Mouse (Mus musculus): Measurements from ENCODE around the gene Cpn2. TPM values are rescaled to one million over a fixed set of nuclear protein-coding genes. Genes with fewer than 3 reads are reported as not detected.

Cpn2 gene
- polyA plus RNA-seq, 1 experiment from 2014 or later, result not detected

DNA sequence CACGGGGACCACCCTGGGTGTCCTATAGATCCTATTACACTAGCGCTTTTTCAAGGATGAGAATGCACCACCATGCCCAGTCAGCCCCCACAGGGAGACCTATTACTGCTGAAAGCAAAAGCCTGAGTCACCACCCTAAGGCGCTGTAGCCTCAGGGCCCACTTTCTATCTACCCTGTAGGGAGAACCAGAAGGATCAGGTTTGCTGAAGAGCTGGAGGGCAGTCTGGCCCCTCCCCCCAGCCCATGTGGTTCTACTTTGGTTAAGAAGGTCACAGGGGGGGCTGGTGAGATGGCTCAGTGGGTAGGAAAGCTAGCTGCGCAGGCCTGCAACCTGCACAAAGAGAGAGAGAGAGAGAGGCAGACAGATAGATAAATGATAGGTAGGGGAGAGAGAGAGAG, 18.4 kb upstream of the Cpn2 start:
- Histone ChIP-seq H3K27ac (replicated peaks; ENCODE audit: low read depth, low read length) (no peak overlapping the region), H3K9me3 (ENCODE audit: control insufficient read depth, low read length) (no peaks in the 10 kb centered on the region), H3K36me3 (ENCODE audit: control insufficient read depth, insufficient read depth, low read length) (no peaks in the 10 kb centered on the region), H3K4me2 (ENCODE audit: low read depth, low read length) (no peak overlapping the region), H3K27me3 (replicated peaks; ENCODE audit: control insufficient read depth, insufficient read depth, low read length) (peaks cover 23% of the 10 kb centered on the region), H3K9ac (ENCODE audit: low read depth, low read length) (no peak overlapping the region), H3K4me3 (ENCODE audit: low read depth, low read length) (no peak overlapping the region), H3K4me1 (ENCODE audit: control insufficient read depth, insufficient read depth, low read length) (peaks cover 26% of the 10 kb centered on the region)
- ATAC-seq (ENCODE audit: low read depth) (no peak), DNase-seq (ENCODE audit: low spot score) (no peak)
- 35% methylated on average over 4 of the region's 4 CpGs for WGBS

DNA sequence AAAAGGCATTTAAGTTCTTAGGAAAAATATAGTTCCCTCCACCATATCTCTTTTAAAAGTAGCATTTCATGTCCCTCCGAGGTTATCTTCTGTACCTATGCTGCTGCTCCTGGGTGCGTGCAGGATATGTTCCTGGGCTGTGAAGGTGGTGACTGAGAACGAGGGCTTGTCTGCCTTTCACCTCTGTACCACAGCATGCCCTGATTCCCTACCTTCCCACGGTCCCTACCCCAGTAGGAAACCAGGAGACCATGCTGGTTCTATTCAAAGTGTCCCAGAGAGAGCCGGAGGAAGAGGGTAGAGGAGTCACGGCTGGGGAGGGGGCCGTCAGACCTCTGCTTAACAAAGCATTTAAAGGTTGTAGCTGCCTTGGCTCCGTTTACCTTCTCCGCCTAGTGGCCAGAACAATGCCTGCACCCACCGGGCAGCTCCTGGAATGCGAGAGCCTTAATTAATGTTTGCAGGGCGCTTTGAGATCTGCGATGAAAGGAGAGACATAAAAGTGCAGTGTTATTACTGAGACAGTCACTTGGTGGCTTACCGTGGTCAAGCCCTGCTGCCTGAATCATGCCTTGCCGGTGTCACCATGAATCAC, 16.5 kb upstream of the Cpn2 start:
- Histone ChIP-seq H3K9me3 (ENCODE audit: control insufficient read depth, low read length) (no peaks in the 10 kb centered on the region), H3K27me3 (replicated peaks; ENCODE audit: control insufficient read depth, insufficient read depth, low read length) (peaks cover 23% of the 10 kb centered on the region), H3K4me3 (ENCODE audit: low read depth, low read length) (peak overlapping the region; percentile 16; the same call in 1 of the 2 replicates), H3K4me1 (ENCODE audit: control insufficient read depth, insufficient read depth, low read length) (peaks cover 32% of the 10 kb centered on the region), H3K9ac (ENCODE audit: low read depth, low read length) (peak overlapping the region; percentile 14; the same call in 1 of the 2 replicates), H3K36me3 (ENCODE audit: control insufficient read depth, insufficient read depth, low read length) (no peaks in the 10 kb centered on the region), H3K4me2 (ENCODE audit: low read depth, low read length) (peak overlapping the region; percentile 44), H3K27ac (replicated peaks; ENCODE audit: low read depth, low read length) (no peak overlapping the region)
- 2% methylated on average over 15 of the region's 15 CpGs for WGBS
- DNase-seq (ENCODE audit: low spot score) (peak; percentile 48), ATAC-seq (ENCODE audit: low read depth) (peak; percentile 31; the same call in 1 of the 2 replicates)

DNA sequence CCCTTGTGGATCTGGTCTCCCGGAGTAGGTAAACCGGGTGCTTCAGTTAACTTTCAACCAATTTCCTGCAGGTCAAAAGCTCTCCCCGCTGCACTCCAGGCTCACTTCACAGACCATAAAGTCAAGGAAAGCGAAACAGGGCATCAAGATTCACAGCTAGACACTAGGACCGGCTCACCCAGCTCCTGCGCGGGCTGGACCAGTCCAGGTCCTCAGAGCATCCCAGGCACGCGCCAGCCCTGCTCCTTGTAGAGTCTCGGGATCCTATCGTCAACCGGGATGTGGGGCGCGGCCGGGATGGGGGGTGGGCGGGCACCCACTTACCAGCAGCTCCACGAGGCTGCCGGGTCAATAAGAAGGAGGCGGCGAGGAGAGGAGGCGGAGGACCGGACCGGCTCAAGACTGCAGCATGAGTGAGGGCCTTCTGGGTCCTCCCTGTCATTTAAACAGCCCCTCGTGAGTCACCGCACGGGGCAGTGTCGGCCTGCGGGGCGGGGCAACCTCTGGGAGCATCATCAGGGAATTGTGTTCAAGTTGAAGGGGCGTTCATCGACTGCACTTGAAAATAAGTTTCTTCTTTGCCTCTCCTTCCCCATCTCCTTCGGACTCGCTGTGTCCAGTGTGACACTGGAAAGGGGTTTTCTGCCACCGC, 15.7 kb upstream of the Cpn2 start, which contains the start of gene Lrrc15:
Gene Lrrc15, minus strand, starts transcription at position 413 of the 652 bp plus-strand sequence.
- peak within 1 kb of the TSS; percentile 30 for H3K4me3 ChIP-seq (ENCODE audit: low read depth, low read length)
- ATAC-seq (ENCODE audit: low read depth) (no peak), DNase-seq (ENCODE audit: low spot score) (no peak)
- H3K27ac ChIP-seq (replicated peaks; ENCODE audit: low read depth, low read length), result no peak within 1 kb of the TSS
- peaks cover 37% of the 10 kb centered on the region for H3K4me1 ChIP-seq (ENCODE audit: control insufficient read depth, insufficient read depth, low read length)
- H3K9me3 ChIP-seq (ENCODE audit: control insufficient read depth, low read length), result no peaks in the 10 kb centered on the region
- H3K4me2 ChIP-seq (ENCODE audit: low read depth, low read length), result peak within 1 kb of the TSS; percentile 56
- H3K36me3 ChIP-seq (ENCODE audit: control insufficient read depth, insufficient read depth, low read length), result no peaks in the 10 kb centered on the region
- H3K9ac ChIP-seq (ENCODE audit: low read depth, low read length), result peak within 1 kb of the TSS; percentile 14; the same call in 1 of the 2 replicates
- WGBS, result 10% methylated on average over 31 of the region's 34 CpGs
- peaks cover 23% of the 10 kb centered on the region for H3K27me3 ChIP-seq (replicated peaks; ENCODE audit: control insufficient read depth, insufficient read depth, low read length)

DNA sequence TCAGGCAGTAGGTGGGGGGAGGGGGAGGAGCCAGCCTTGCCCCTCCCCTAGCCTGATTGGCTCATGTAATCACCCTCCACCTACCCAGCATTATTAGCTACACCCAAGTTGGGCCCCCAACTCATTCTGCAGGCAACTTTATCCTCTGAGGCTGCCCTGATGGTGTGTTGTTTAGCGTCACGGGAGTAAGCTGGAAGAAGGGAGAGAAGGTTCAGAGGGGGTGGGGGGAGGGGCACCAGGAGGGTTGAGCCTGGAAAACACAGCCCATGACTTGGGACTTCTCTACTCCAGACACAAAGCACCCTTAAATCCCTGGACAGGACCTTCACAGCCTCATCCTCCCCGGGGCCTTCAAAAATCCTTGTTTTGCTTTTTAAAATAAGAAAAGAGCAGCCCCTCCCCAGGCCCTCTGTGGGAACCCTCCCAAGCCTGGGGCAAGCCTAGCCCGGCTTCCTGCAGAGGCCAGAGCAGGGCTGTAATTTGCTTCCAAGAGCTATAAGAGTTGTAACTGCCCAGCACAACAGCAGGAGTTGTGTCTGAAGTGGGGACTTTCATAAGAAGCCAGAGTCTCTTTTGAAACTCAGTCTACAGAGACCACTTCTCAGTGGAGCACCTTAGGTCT, 13.5 kb upstream of the Cpn2 start:
- peaks cover 23% of the 10 kb centered on the region for H3K27me3 ChIP-seq (replicated peaks; ENCODE audit: control insufficient read depth, insufficient read depth, low read length)
- 0 out of 2 replicates have a peak overlapping the region, but pooled peaks have one; percentile 26 for H3K4me2 ChIP-seq (ENCODE audit: low read depth, low read length)
- DNase-seq (ENCODE audit: low spot score) (peak; percentile 43), ATAC-seq (ENCODE audit: low read depth) (no peak)
- peaks cover 37% of the 10 kb centered on the region for H3K4me1 ChIP-seq (ENCODE audit: control insufficient read depth, insufficient read depth, low read length)
- H3K27ac ChIP-seq (replicated peaks; ENCODE audit: low read depth, low read length), result peak overlapping the region; percentile 44
- no peak overlapping the region for H3K4me3 ChIP-seq (ENCODE audit: low read depth, low read length)
- H3K9me3 ChIP-seq (ENCODE audit: control insufficient read depth, low read length), result no peaks in the 10 kb centered on the region
- WGBS, result 4% methylated on average over 4 of the region's 4 CpGs
- no peaks in the 10 kb centered on the region for H3K36me3 ChIP-seq (ENCODE audit: control insufficient read depth, insufficient read depth, low read length)
- no peak overlapping the region for H3K9ac ChIP-seq (ENCODE audit: low read depth, low read length)

DNA sequence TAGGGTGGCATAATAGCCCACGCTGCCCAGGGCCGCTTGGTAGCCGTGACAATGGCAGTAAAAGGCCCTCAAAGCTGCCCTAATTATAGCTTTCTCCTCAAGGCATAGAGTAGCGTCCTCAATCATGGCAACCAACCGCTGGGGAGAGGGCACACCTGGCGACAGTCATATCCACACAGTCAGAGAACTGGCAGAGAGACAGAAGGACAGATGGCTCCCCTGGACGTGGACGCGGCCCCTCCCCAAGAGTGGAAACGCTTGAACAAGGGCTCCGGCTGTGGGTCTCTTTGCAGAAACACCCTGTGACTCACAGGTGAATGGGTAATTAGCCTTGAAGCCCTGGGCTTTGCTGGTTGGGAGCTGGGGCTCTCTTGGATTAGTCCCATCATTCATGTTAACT, 11.1 kb upstream of the Cpn2 start:
- DNase-seq (ENCODE audit: low spot score) (no peak), ATAC-seq (ENCODE audit: low read depth) (no peak)
- Histone ChIP-seq H3K4me1 (ENCODE audit: control insufficient read depth, insufficient read depth, low read length) (peaks cover 36% of the 10 kb centered on the region), H3K27me3 (replicated peaks; ENCODE audit: control insufficient read depth, insufficient read depth, low read length) (peaks cover 11% of the 10 kb centered on the region), H3K9me3 (ENCODE audit: control insufficient read depth, low read length) (no peaks in the 10 kb centered on the region), H3K9ac (ENCODE audit: low read depth, low read length) (no peak overlapping the region), H3K4me2 (ENCODE audit: low read depth, low read length) (no peak overlapping the region), H3K27ac (replicated peaks; ENCODE audit: low read depth, low read length) (no peak overlapping the region), H3K36me3 (ENCODE audit: control insufficient read depth, insufficient read depth, low read length) (no peaks in the 10 kb centered on the region), H3K4me3 (ENCODE audit: low read depth, low read length) (no peak overlapping the region)
- 79% methylated on average over 11 of the region's 11 CpGs for WGBS

DNA sequence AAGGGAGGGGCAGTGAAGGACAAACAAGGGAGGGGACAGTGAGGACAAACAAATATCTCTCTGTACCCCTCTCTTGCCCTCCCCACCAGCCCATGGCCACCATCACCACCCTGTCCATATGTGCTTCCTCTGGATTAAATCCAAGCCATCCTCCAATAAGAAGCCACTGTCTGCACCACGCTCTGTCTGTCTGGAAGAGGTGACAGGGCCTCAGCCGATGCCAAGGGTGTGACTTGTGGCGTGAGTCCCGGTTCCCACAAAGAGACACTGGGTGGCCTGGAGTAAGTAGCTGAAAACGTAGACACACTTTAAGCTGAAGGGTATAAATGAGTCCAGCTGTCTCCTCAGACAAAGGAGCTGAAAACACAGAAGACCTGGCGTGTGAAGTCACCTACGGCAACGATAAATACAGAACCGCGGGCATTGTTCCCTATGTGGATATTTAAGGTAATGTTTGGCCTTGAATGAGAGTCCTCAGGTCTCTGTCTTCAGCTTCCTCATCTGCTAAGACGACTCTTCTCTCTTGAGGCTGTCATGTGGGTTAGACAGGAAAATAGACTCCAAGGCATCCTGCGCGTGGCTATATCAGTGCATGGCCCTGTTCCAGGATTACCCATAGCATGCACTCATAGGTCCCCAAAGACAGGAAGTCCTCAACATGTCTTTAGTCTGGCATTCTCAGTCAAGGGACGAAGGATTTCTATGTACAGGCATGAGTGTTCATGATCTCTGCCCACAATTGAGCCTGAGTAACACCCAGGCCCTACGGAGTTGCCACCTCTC, 8.4 kb upstream of the Cpn2 start:
- whole genome bisulfite sequencing, result 75% methylated on average over 15 of the region's 15 CpGs
- no peaks in the 10 kb centered on the region for H3K27me3 ChIP-seq (replicated peaks; ENCODE audit: control insufficient read depth, insufficient read depth, low read length)
- H3K4me2 ChIP-seq (ENCODE audit: low read depth, low read length), result no peak overlapping the region
- no peaks in the 10 kb centered on the region for H3K9me3 ChIP-seq (ENCODE audit: control insufficient read depth, low read length)
- ATAC-seq (ENCODE audit: low read depth) (no peak), DNase-seq (ENCODE audit: low spot score) (no peak)
- peaks cover 40% of the 10 kb centered on the region for H3K4me1 ChIP-seq (ENCODE audit: control insufficient read depth, insufficient read depth, low read length)
- no peaks in the 10 kb centered on the region for H3K36me3 ChIP-seq (ENCODE audit: control insufficient read depth, insufficient read depth, low read length)
- H3K4me3 ChIP-seq (ENCODE audit: low read depth, low read length), result no peak overlapping the region
- H3K27ac ChIP-seq (replicated peaks; ENCODE audit: low read depth, low read length), result 0 out of 2 replicates have a peak overlapping the region, but pooled peaks have one; percentile 4
- no peak overlapping the region for H3K9ac ChIP-seq (ENCODE audit: low read depth, low read length)

DNA sequence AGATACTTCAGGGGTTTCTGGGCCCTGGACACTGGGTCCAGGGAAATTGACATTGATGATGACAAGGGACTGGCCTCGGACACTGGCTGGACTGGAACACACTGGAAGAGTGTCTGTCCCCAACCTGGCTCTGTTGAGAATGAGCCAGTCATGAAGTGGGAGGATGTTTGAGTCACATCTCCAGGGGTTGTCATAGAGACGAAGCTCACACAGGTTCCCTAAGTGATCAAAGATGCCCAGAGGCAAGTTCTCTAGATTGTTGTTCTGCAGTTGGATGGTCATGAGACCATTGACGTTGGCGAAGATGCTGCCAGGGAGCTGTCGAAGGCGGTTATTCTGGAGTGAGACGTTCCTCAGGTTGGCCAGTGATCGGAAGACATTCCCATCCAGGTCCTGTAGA, 5.8 kb upstream of the Cpn2 start:
- H3K36me3 ChIP-seq (ENCODE audit: control insufficient read depth, insufficient read depth, low read length), result no peaks in the 10 kb centered on the region
- peaks cover 30% of the 10 kb centered on the region for H3K4me1 ChIP-seq (ENCODE audit: control insufficient read depth, insufficient read depth, low read length)
- no peak overlapping the region for H3K4me3 ChIP-seq (ENCODE audit: low read depth, low read length)
- H3K4me2 ChIP-seq (ENCODE audit: low read depth, low read length), result no peak overlapping the region
- ATAC-seq (ENCODE audit: low read depth) (no peak), DNase-seq (ENCODE audit: low spot score) (no peak)
- no peaks in the 10 kb centered on the region for H3K27me3 ChIP-seq (replicated peaks; ENCODE audit: control insufficient read depth, insufficient read depth, low read length)
- H3K9ac ChIP-seq (ENCODE audit: low read depth, low read length), result no peak overlapping the region
- H3K9me3 ChIP-seq (ENCODE audit: control insufficient read depth, low read length), result no peaks in the 10 kb centered on the region
- no peak overlapping the region for H3K27ac ChIP-seq (replicated peaks; ENCODE audit: low read depth, low read length)
- 94% methylated on average over 8 of the region's 8 CpGs for WGBS

DNA sequence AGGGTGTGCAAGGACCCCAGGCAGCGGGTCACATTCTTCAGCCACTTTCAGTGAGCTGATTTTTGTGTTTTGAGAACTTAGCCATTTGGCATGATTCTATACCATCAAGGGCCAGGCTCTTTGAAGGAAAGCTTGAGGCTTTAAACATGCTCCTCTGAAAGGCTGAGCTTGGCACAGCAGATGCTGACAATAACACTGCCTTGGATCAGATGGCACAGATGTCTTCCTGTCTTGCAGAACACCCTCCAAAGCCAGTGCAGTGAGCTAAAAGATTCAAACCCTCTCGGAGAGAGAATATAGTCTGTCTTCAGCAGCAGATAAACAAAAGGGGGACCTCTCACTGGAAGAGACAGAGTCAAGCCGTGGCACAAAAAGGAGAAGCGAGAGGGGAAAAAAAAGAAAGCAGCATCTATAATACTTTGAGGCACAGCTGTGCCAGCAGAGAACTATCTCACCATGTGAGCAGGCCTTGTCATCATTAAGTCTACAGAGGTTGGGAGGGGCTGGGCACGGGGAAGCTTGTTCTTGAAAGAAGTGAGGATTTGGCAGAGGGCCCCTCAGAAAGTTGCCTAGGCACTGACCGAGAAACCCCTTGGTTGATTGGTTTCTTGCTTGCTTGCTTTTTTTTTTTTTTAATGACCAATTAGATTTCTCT, 4.8 kb upstream of the Cpn2 start:
- H3K9ac ChIP-seq (ENCODE audit: low read depth, low read length), result peak overlapping the region; percentile 23; the same call in 1 of the 2 replicates
- peak; percentile 62 for DNase-seq (ENCODE audit: low spot score)
- 0 out of 2 replicates have a peak, but pooled peaks have one; percentile 20 for ATAC-seq (ENCODE audit: low read depth)
- H3K4me2 ChIP-seq (ENCODE audit: low read depth, low read length), result no peak overlapping the region
- no peak overlapping the region for H3K4me3 ChIP-seq (ENCODE audit: low read depth, low read length)
- H3K9me3 ChIP-seq (ENCODE audit: control insufficient read depth, low read length), result no peaks in the 10 kb centered on the region
- WGBS, result 40% methylated on average over 6 of the region's 6 CpGs
- H3K27ac ChIP-seq (replicated peaks; ENCODE audit: low read depth, low read length), result peak overlapping the region; percentile 89
- H3K36me3 ChIP-seq (ENCODE audit: control insufficient read depth, insufficient read depth, low read length), result no peaks in the 10 kb centered on the region
- H3K4me1 ChIP-seq (ENCODE audit: control insufficient read depth, insufficient read depth, low read length), result peaks cover 30% of the 10 kb centered on the region
- no peaks in the 10 kb centered on the region for H3K27me3 ChIP-seq (replicated peaks; ENCODE audit: control insufficient read depth, insufficient read depth, low read length)

Data from embryonic facial prominence, embryonic 14.5 days (tissue).